Mouse (Mus musculus): Measurements from ENCODE around the gene Ddx20. TPM values are rescaled to one million over a fixed set of nuclear protein-coding genes. Genes with fewer than 3 reads are reported as not detected.

Gene Ddx20
- polyA plus RNA-seq, 1 experiment from 2014 or later = 24.6 TPM

DNA sequence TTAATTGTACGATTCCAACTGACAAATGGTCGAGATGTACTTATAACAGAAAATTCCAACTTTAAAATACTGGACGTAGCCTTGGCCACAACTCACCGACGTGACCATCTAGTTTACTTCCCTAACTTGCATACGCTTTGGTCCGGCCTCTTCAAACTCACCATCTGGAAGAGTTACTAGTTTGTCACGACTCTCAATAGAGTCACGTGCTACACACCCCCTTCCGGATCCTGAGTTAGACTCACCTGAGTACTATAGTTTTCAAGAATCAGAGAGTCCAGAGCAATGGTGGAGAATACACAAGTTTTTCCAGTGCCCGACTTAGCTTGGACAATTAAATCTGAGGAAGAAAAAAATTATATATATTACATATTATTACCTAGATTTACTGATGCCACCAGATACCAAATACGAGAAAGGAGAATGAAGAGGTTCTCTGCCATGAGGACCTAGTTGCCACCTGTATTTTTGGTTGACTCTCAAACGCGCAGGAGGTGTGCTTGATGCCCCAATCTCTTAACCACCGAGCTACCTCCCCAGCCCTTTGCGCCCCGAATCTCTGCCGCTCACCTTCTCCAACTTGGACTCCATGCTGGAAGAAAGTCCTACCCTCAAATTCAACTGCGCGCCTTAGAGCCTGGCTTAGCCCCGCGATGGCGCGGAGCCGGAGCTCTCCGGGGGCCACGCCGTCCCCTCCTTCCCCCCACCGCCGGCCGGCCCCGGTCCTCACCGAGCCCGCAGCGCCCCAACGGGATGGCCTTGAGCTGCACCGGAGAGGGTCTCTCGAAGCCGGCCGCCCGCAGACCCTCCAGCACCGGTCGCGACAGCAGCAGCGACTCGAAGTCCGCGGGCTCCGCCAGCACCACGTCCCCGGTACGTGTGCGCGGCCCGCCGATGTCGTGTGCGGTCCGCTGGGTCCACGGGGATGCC is 715 bp downstream of the Ddx20 start:
- WGBS = 10% methylated on average over 57 of the region's 60 CpGs

DNA sequence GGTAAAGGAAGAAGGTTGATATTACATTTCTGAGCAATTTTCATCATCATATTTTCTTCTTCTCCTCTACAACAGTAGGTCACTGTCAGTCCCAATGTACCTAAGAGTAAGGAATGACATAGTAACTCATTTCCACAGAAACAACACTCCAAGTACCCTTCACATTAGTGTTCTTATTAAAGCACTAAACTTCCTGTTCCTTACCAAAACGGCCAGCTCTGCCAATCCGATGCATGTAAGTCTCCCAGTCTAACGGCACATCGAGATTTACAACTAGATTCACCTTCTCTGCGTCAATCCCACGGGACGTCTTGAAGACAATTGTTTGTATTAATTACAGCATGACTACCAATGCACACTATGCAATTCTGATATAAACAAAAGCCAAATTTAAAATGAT is 7.0 kb downstream of the Ddx20 start:
- no peaks in the 10 kb centered on the region for H3K9me3 ChIP-seq (replicated peaks; ENCODE audit: control insufficient read depth, low read length, poor library complexity, severe bottlenecking)

More for the DNA sequence above, 715 bp downstream of the Ddx20 start:
- no peak for ATAC-seq
- Histone ChIP-seq H3K36me3 (ENCODE audit: control insufficient read depth, insufficient read depth, low read length) (peaks cover 11% of the 10 kb centered on the region; the same call in 1 of the 2 replicates), H3K9ac (ENCODE audit: low read depth, low read length) (peak overlapping the region; percentile 90), H3K9me3 (replicated peaks; ENCODE audit: control insufficient read depth, low read length, poor library complexity, severe bottlenecking) (no peaks in the 10 kb centered on the region), H3K27ac (ENCODE audit: low read length) (peak overlapping the region; percentile 80), H3K4me3 (ENCODE audit: low read depth, low read length) (peak overlapping the region; percentile 95), H3K4me1 (ENCODE audit: control insufficient read depth, insufficient read depth, low read length) (peaks cover 13% of the 10 kb centered on the region), H3K4me2 (ENCODE audit: low read length) (peak overlapping the region; percentile 83), H3K27me3 (ENCODE audit: control insufficient read depth, insufficient read depth, low read depth, low read length) (no peaks in the 10 kb centered on the region)

GRCm38 (mm10) chr3:105675932-105676331 is 11.4 kb downstream of the Ddx20 start:
- Histone ChIP-seq H3K36me3 (ENCODE audit: control insufficient read depth, insufficient read depth, low read length) (peaks cover 13% of the 10 kb centered on the region), H3K27me3 (ENCODE audit: control insufficient read depth, insufficient read depth, low read depth, low read length) (no peaks in the 10 kb centered on the region), H3K9me3 (replicated peaks; ENCODE audit: control insufficient read depth, low read length, poor library complexity, severe bottlenecking) (no peaks in the 10 kb centered on the region), H3K9ac (ENCODE audit: low read depth, low read length) (no peak overlapping the region), H3K4me2 (ENCODE audit: low read length) (no peak overlapping the region), H3K4me1 (ENCODE audit: control insufficient read depth, insufficient read depth, low read length) (0 out of 2 replicates have a peak, but pooled peaks cover 2% of the 10 kb centered on the region), H3K4me3 (ENCODE audit: low read depth, low read length) (no peak overlapping the region), H3K27ac (ENCODE audit: low read length) (no peak overlapping the region)
- no peak for ATAC-seq
- WGBS = 48% methylated on average over 2 of the region's 2 CpGs

More for the DNA sequence above, 7.0 kb downstream of the Ddx20 start:
- Histone ChIP-seq H3K27ac (ENCODE audit: low read length) (no peak overlapping the region), H3K9ac (ENCODE audit: low read depth, low read length) (no peak overlapping the region), H3K4me1 (ENCODE audit: control insufficient read depth, insufficient read depth, low read length) (0 out of 2 replicates have a peak, but pooled peaks cover 3% of the 10 kb centered on the region), H3K27me3 (ENCODE audit: control insufficient read depth, insufficient read depth, low read depth, low read length) (no peaks in the 10 kb centered on the region), H3K36me3 (ENCODE audit: control insufficient read depth, insufficient read depth, low read length) (peaks cover 24% of the 10 kb centered on the region), H3K4me3 (ENCODE audit: low read depth, low read length) (no peak overlapping the region), H3K4me2 (ENCODE audit: low read length) (no peak overlapping the region)
- ATAC-seq = no peak
- WGBS = 94% methylated on average over 7 of the region's 7 CpGs

DNA sequence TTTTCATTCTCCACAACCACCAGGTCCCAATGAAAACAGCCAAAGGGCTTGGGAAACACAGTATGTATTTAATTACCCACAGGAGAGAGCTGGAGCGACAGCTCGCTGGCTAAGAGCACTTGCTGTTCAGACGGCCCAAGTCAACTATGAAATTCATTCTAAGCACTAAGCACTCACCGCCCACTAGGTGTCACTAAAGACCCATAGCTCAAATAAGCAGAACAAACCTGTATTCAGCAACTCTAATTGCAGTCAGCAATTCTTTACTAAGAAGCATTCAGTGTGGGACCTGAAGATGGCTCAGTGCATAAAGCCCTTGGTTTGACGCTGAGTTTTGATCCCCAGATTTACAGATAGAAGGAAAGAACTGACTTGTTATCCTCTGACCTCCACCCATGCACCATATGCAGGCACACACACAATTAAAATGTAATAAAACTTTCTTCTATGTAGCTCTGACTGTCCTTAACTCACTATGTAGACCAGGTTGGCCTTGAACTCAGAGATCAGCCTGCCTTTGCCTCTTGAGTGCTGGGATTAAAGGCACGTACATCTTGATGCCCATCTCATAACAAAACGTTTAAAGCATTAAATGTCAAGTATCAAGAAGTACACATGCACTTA is 12.7 kb downstream of the Ddx20 start:
- Histone ChIP-seq H3K9ac (ENCODE audit: low read depth, low read length) (no peak overlapping the region), H3K4me1 (ENCODE audit: control insufficient read depth, insufficient read depth, low read length) (0 out of 2 replicates have a peak, but pooled peaks cover 2% of the 10 kb centered on the region), H3K27me3 (ENCODE audit: control insufficient read depth, insufficient read depth, low read depth, low read length) (no peaks in the 10 kb centered on the region), H3K4me3 (ENCODE audit: low read depth, low read length) (no peak overlapping the region), H3K9me3 (replicated peaks; ENCODE audit: control insufficient read depth, low read length, poor library complexity, severe bottlenecking) (no peaks in the 10 kb centered on the region), H3K27ac (ENCODE audit: low read length) (no peak overlapping the region), H3K36me3 (ENCODE audit: control insufficient read depth, insufficient read depth, low read length) (peaks cover 14% of the 10 kb centered on the region), H3K4me2 (ENCODE audit: low read length) (no peak overlapping the region)
- whole genome bisulfite sequencing = 16% methylated on average over 7 of the region's 7 CpGs
- peak; percentile 83 for ATAC-seq

DNA sequence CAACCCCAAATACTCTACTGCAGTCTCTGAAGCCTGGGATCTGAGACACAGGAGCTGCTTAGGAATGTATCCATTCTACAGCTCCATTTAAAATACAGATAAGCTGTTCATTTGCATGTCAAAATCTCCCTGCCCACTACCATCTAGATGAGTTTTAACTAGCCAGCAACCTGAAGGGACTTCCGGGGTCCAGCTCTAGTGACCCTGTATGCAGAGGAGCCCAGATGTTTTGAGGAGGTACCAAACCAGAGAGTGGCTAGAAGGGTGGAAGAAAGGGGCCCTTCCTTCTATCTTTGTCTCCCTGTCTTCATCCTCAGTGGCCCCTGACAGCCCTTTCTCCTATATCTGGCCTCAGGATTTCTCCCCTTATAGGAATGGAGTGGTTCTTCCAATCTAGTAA is 16.6 kb downstream of the Ddx20 start:
- Histone ChIP-seq H3K9me3 (replicated peaks; ENCODE audit: control insufficient read depth, low read length, poor library complexity, severe bottlenecking) (no peaks in the 10 kb centered on the region), H3K9ac (ENCODE audit: low read depth, low read length) (no peak overlapping the region), H3K27me3 (ENCODE audit: control insufficient read depth, insufficient read depth, low read depth, low read length) (no peaks in the 10 kb centered on the region), H3K4me1 (ENCODE audit: control insufficient read depth, insufficient read depth, low read length) (0 out of 2 replicates have a peak, but pooled peaks cover 2% of the 10 kb centered on the region), H3K4me3 (ENCODE audit: low read depth, low read length) (no peak overlapping the region), H3K4me2 (ENCODE audit: low read length) (no peak overlapping the region), H3K36me3 (ENCODE audit: control insufficient read depth, insufficient read depth, low read length) (peaks cover 7% of the 10 kb centered on the region), H3K27ac (ENCODE audit: low read length) (no peak overlapping the region)
- 80% methylated on average over 1 of the region's 1 CpGs for WGBS
- ATAC-seq = no peak

DNA sequence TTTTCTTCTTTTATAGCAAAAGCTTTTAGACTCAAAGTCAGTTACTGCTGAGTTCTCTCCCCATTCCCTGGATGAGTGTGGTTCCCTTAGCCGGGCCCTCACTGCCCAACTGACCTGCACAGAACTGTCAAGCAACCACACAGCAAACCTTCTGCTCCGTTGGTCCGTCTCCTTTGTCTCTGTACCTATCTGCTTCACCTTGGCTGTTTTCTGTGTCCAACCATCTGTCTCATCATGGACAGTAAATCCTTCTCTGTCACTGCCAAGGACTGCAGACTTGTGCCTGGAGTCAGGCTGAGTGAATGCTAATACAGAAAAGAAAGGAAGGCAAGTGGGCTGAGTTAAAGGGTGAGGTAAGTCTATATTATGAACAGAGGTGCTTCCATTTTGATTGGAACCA is 17.6 kb downstream of the Ddx20 start:
- H3K4me2 ChIP-seq (ENCODE audit: low read length) = no peak overlapping the region
- H3K4me3 ChIP-seq (ENCODE audit: low read depth, low read length) = no peak overlapping the region
- peaks cover 7% of the 10 kb centered on the region for H3K36me3 ChIP-seq (ENCODE audit: control insufficient read depth, insufficient read depth, low read length)
- 0 out of 2 replicates have a peak, but pooled peaks cover 2% of the 10 kb centered on the region for H3K4me1 ChIP-seq (ENCODE audit: control insufficient read depth, insufficient read depth, low read length)
- no peaks in the 10 kb centered on the region for H3K27me3 ChIP-seq (ENCODE audit: control insufficient read depth, insufficient read depth, low read depth, low read length)
- no peak overlapping the region for H3K9ac ChIP-seq (ENCODE audit: low read depth, low read length)
- H3K9me3 ChIP-seq (replicated peaks; ENCODE audit: control insufficient read depth, low read length, poor library complexity, severe bottlenecking) = no peaks in the 10 kb centered on the region
- WGBS = 97% methylated on average over 3 of the region's 3 CpGs
- H3K27ac ChIP-seq (ENCODE audit: low read length) = no peak overlapping the region
- no peak for ATAC-seq

GRCm38 (mm10) chr3:105668161-105668560 is 19.2 kb downstream of the Ddx20 start:
- no peak for ATAC-seq
- Histone ChIP-seq H3K4me2 (ENCODE audit: low read length) (no peak overlapping the region), H3K36me3 (ENCODE audit: control insufficient read depth, insufficient read depth, low read length) (peaks cover 7% of the 10 kb centered on the region), H3K4me1 (ENCODE audit: control insufficient read depth, insufficient read depth, low read length) (no peaks in the 10 kb centered on the region), H3K27ac (ENCODE audit: low read length) (no peak overlapping the region), H3K4me3 (ENCODE audit: low read depth, low read length) (no peak overlapping the region), H3K9ac (ENCODE audit: low read depth, low read length) (no peak overlapping the region), H3K27me3 (ENCODE audit: control insufficient read depth, insufficient read depth, low read depth, low read length) (no peaks in the 10 kb centered on the region), H3K9me3 (replicated peaks; ENCODE audit: control insufficient read depth, low read length, poor library complexity, severe bottlenecking) (no peaks in the 10 kb centered on the region)
- 48% methylated on average over 9 of the region's 9 CpGs for WGBS

DNA sequence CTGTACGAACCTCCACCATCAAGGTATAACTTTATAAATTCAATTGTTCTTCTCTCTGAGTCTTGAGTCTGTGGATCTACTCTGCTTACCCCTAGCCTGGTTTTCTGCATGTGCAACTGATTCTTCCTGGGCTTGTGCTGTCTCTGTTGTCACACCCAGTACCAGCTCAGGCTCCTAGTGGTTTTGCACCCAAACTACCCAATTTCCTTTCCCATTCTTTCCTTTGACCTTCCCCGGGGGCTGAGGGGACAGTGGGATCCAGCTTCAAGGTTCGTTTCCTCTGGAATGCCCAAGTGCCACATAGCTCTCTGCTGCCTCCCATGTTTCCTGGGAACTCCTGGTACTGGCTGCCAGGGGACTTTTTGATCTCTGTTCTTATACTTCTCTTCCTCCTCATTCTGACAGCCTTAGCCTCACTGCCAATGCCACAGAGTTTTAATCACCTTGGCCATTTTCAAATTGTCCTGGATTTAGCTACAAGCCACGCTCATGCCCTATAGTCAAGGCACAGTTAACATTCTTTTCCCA is 20.3 kb downstream of the Ddx20 start:
- 70% methylated on average over 4 of the region's 4 CpGs for WGBS
- Histone ChIP-seq H3K36me3 (ENCODE audit: control insufficient read depth, insufficient read depth, low read length) (peaks cover 7% of the 10 kb centered on the region), H3K4me1 (ENCODE audit: control insufficient read depth, insufficient read depth, low read length) (no peaks in the 10 kb centered on the region), H3K4me3 (ENCODE audit: low read depth, low read length) (no peak overlapping the region), H3K4me2 (ENCODE audit: low read length) (no peak overlapping the region), H3K9ac (ENCODE audit: low read depth, low read length) (no peak overlapping the region), H3K9me3 (replicated peaks; ENCODE audit: control insufficient read depth, low read length, poor library complexity, severe bottlenecking) (no peaks in the 10 kb centered on the region), H3K27me3 (ENCODE audit: control insufficient read depth, insufficient read depth, low read depth, low read length) (no peaks in the 10 kb centered on the region), H3K27ac (ENCODE audit: low read length) (no peak overlapping the region)
- ATAC-seq = no peak
